Mouse (Mus musculus): Measurements from ENCODE around the gene Serhl. TPM values are rescaled to one million over a fixed set of nuclear protein-coding genes. Genes with fewer than 3 reads are reported as not detected.
A peak's percentile ranks its signal among the peaks of the same experiment; 100 is the strongest.
"Not testable (repeated sequence)": the region's sequence is repeated elsewhere in the genome, so short reads cannot be mapped to it uniquely, and the experiment has no call there.

The Serhl gene
- polyA plus RNA-seq, 1 experiment from 2014 or later: 44.3 TPM

DNA sequence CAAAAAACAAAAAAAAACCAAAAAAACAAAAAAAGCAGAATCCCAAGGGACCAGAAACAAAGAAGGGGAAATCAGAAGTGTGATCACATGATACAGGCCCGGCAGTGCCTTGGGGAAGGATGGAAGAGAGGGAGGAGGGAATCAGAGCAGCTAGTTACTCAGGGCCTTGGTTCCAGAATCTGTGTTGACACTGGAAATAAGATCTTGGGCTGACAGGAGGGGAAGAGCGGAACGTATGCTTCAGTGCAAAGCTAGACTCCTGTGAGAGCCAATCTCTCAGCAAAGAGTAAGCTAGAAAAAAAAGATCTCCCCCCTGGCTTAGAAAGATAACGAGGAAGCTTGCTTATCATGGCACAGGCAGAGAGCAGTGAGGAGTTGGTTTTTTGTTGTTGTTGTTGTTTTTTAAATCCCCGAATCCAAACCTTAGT lies 30.1 kb upstream of the Serhl start:
- no peaks in the 10 kb centered on the region for H3K9me3 ChIP-seq (replicated peaks)
- H3K27ac ChIP-seq: peak overlapping the region; percentile 60
- no peak overlapping the region for H3K4me3 ChIP-seq
- ATAC-seq (ENCODE audit: low FRiP score): no peak
- 0 out of 2 replicates have a peak, but pooled peaks cover 3% of the 10 kb centered on the region for H3K27me3 ChIP-seq
- H3K4me2 ChIP-seq (replicated peaks): no peak overlapping the region
- H3K36me3 ChIP-seq: no peaks in the 10 kb centered on the region
- peaks cover 43% of the 10 kb centered on the region for H3K4me1 ChIP-seq
- no peak overlapping the region; the same call in 1 of the 2 replicates for H3K9ac ChIP-seq
- 31% methylated on average over 5 of the region's 5 CpGs for WGBS

DNA sequence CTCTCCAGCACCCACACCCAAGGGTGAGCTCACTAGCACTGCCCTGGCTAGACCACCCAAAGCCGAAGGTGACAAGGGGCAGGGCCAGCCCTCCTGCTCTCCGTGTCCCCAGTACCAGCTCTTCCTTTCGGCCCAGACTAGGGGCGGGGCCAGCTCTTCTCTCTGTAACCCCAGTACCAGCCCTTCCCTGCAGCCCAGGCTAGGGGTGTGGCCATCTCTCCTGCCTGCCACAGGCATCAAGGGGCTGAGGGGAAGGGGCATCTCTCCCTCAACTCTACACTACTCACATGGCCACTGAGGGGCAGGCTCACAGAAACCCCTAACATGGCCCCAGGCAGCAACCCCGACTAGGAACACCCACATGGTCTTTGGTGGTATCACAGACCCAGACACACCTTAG lies 27.6 kb upstream of the Serhl start:
- Histone ChIP-seq H3K27me3 (0 out of 2 replicates have a peak, but pooled peaks cover 3% of the 10 kb centered on the region), H3K9me3 (replicated peaks) (no peaks in the 10 kb centered on the region), H3K4me2 (replicated peaks) (no peak overlapping the region), H3K36me3 (no peaks in the 10 kb centered on the region), H3K27ac (no peak overlapping the region), H3K4me3 (no peak overlapping the region), H3K9ac (no peak overlapping the region), H3K4me1 (peaks cover 31% of the 10 kb centered on the region)
- WGBS: 13% methylated on average over 5 of the region's 5 CpGs
- peak; percentile 52; the same call in 1 of the 2 replicates for ATAC-seq (ENCODE audit: low FRiP score)

DNA sequence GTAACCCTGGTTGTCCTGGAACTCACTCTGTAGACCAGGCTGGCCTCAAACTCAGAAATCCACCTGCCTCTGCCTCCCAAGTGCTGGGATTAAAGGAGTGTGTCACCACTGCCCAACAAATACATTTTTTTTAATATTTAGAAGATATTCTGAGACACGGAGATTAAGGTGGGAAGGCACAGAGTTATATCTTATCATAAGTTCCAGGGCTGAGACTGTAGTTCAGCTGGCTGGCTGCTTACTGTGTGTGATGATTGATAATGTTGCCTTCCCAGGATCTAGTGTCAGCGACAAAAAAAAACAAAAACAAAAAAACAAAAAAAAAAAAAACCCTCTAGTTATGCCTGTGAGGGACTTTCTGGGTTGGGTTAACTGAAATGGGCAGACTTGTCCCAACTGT lies 26.7 kb upstream of the Serhl start:
- H3K4me1 ChIP-seq: peaks cover 22% of the 10 kb centered on the region
- not testable (repeated sequence) for H3K9me3 ChIP-seq (replicated peaks); H3K9ac ChIP-seq; H3K27me3 ChIP-seq; ATAC-seq (ENCODE audit: low FRiP score); H3K36me3 ChIP-seq; H3K27ac ChIP-seq; H3K4me2 ChIP-seq (replicated peaks); H3K4me3 ChIP-seq
- 84% methylated on average over 2 of the region's 2 CpGs for WGBS

DNA sequence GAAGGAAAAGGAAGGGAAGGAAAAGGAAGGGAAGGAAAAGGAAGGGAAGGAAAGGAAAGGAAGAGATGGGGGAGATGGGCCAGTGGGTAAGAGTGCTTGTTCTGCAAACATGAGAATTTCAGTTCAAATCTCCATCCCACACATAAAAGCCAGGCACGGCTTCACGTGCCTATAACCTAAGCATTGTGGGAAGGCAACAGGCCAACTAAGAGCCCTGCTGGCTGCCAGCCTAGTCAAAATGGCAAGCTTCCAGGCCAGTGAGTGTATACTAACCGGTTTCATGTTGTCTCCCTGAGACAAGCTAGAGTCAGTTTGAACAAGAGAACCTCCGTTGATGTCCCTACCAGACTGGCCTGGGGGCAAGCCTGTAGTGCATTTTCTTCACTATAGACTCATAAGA lies 23.8 kb upstream of the Serhl start:
- Histone ChIP-seq H3K4me3 (no peak overlapping the region), H3K27ac (no peak overlapping the region), H3K4me1 (peaks cover 6% of the 10 kb centered on the region), H3K4me2 (replicated peaks) (no peak overlapping the region), H3K36me3 (no peaks in the 10 kb centered on the region), H3K9ac (no peak overlapping the region), H3K9me3 (replicated peaks) (no peaks in the 10 kb centered on the region), H3K27me3 (no peaks in the 10 kb centered on the region)
- ATAC-seq (ENCODE audit: low FRiP score): no peak
- 87% methylated on average over 4 of the region's 4 CpGs for WGBS

DNA sequence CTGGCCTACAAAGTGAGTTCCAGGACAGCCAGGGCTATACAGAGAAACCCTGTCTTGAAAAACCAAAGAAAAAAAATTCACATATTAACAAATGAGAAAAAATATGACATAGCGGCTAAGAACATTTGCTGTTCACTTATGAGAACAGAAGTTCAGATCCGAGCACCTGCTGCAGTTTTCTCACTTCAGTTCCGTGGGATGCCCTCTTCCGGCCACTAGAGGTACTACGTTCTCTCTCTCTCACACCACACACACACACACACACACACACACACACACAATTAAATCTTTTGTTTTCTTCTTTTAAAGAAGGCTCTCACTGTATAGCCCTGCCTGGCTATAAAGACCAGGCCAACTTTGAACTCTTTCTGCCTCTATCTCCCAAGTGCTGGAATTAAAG lies 21.0 kb upstream of the Serhl start:
- no peak overlapping the region for H3K4me3 ChIP-seq
- ATAC-seq (ENCODE audit: low FRiP score): no peak
- H3K27ac ChIP-seq: no peak overlapping the region
- no peaks in the 10 kb centered on the region for H3K27me3 ChIP-seq
- H3K4me1 ChIP-seq: no peaks in the 10 kb centered on the region
- no peaks in the 10 kb centered on the region for H3K9me3 ChIP-seq (replicated peaks)
- 95% methylated on average over 5 of the region's 5 CpGs for WGBS
- no peaks in the 10 kb centered on the region for H3K36me3 ChIP-seq
- no peak overlapping the region for H3K4me2 ChIP-seq (replicated peaks)
- H3K9ac ChIP-seq: no peak overlapping the region

DNA sequence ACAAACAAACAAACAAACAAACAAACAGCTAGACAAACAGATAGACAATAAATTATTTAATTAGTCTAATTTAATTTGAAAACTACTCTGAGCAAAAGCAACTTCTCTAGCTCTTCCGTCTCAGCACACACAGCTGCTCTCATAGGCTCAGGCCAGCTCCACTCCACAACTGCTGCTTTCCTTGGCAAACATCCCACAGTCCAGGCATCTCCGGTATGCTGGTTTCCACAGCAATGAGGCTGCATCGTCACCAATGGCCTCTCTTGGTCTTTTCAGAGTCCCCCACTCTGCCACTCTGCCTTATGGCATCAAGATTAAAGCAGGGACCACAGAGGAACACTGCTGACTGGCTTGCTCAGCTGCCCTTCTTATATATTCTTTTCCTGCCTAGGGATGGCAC lies 18.4 kb upstream of the Serhl start:
- no peak overlapping the region for H3K9ac ChIP-seq
- H3K4me2 ChIP-seq (replicated peaks): no peak overlapping the region
- no peaks in the 10 kb centered on the region for H3K36me3 ChIP-seq
- H3K27ac ChIP-seq: no peak overlapping the region
- ATAC-seq (ENCODE audit: low FRiP score): no peak
- H3K9me3 ChIP-seq (replicated peaks): no peaks in the 10 kb centered on the region
- WGBS: 51% methylated on average over 3 of the region's 3 CpGs
- no peaks in the 10 kb centered on the region for H3K4me1 ChIP-seq
- no peak overlapping the region for H3K4me3 ChIP-seq
- H3K27me3 ChIP-seq: no peaks in the 10 kb centered on the region

DNA sequence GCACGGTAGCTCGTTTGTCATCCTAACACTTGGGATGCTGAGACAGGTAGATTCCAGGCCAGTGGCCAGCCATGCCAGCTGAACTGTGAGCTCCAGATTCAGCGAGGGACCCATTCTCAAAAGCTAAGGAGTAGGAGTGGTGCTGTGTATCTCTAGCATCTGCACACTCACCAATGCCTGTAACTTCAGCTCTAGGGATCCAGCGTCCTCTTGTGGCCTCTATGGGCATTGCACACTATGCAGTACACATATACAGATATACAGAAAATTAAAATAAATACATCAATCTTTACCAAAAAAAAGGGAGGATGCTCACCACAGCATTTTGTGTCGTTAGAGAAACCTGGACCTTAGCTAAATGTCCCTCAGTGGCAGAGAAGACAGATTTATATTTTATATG lies 17.6 kb upstream of the Serhl start:
- Histone ChIP-seq H3K36me3 (no peaks in the 10 kb centered on the region), H3K4me3 (no peak overlapping the region), H3K27ac (no peak overlapping the region), H3K4me1 (no peaks in the 10 kb centered on the region), H3K9me3 (replicated peaks) (no peaks in the 10 kb centered on the region), H3K4me2 (replicated peaks) (no peak overlapping the region), H3K27me3 (no peaks in the 10 kb centered on the region), H3K9ac (no peak overlapping the region)
- WGBS: 82% methylated on average over 5 of the region's 5 CpGs
- no peak for ATAC-seq (ENCODE audit: low FRiP score)

DNA sequence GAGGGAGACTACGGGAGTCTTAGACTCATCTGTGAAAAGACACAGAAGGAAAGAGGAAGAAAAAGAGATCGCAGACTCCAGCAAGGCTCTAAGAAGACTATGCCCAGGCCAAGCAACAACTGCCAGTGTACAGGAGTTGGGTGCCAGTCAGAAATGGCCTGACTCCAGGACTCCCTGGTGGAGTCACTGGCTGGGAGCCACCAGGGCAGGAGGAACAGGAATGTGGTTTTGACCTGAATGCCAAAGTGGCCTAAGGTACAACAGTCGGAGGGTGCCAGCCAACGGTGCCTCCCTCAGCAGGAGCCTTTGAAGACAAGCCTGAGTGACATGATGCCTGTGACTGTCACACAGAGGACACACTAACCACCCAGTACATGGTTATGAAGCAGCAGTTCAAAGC lies 15.1 kb upstream of the Serhl start:
- Histone ChIP-seq H3K36me3 (no peaks in the 10 kb centered on the region), H3K27me3 (no peaks in the 10 kb centered on the region), H3K9ac (no peak overlapping the region), H3K27ac (no peak overlapping the region), H3K4me3 (no peak overlapping the region), H3K4me1 (no peaks in the 10 kb centered on the region), H3K4me2 (replicated peaks) (no peak overlapping the region), H3K9me3 (replicated peaks) (no peaks in the 10 kb centered on the region)
- ATAC-seq (ENCODE audit: low FRiP score): no peak
- WGBS: 80% methylated on average over 4 of the region's 4 CpGs

DNA sequence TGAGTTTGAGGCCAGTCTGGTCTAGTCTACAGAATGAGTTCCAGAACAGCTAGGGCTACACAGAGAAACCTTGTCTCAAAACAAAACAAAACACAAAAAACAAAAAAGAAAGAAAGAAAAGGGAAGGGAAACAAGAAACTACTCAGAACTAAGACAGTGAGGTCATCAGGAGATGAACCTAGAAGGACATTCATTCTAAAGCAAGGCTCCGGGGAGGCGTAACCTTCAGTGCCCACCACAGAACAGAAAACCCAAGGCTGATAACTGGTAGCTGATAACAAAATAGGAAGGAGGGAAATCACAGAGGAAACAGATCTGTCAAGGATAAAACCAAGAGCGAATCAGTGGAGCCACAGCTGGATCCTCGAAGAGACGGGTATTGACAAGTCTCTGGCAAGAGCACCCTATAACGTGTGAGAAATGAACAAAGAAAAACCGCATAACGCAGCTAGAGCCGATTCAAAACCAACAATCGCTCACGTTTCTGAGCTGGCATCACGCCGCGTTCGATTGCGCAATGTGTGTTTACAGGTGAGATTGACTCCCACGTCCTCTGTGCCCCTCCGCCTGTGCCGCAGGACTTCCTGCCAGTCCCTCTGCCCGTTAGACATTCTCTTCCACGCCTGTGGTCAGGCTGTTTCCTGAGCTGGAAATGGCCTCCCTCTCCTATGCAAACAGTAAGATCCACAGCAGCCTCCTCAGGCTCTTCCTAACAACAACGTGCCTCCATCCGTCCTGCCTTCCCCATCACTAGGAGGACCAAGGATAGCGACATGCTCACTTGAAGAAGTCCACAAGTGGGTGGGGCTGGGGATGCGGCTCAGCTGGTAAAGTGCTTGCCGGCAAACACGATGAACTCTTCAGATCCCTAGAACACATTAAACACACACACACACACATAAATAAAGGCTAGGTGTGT lies 13.4 kb upstream of the Serhl start:
- no peaks in the 10 kb centered on the region for H3K27me3 ChIP-seq
- WGBS: 63% methylated on average over 27 of the region's 27 CpGs

DNA sequence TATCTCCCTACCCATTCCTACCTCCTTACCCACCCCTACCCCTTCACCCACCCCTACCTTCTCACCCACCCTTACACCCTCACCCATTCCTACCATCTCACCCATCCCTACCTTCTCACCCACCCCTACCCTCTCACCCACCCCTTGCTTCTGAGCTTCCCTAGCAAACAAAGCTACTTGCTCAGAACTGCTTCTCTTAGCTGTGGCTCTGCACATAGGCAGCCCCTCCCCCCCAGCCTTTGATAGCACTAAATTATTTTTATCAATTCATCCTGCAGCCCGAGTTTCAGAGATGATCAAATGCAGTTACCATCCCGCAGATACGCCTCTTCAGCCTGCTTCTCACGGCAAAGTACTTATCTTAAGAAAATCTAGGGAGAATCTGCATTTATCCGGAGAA lies 5.8 kb upstream of the Serhl start:
- peaks cover 23% of the 10 kb centered on the region for H3K4me1 ChIP-seq
- peaks cover 12% of the 10 kb centered on the region for H3K27me3 ChIP-seq
- H3K9ac ChIP-seq: no peak overlapping the region; the same call in 1 of the 2 replicates
- no peaks in the 10 kb centered on the region for H3K9me3 ChIP-seq (replicated peaks)
- H3K36me3 ChIP-seq: no peaks in the 10 kb centered on the region
- ATAC-seq (ENCODE audit: low FRiP score): 0 out of 2 replicates have a peak, but pooled peaks have one; percentile 26
- H3K4me2 ChIP-seq (replicated peaks): peak overlapping the region; percentile 21
- WGBS: 67% methylated on average over 5 of the region's 5 CpGs
- H3K4me3 ChIP-seq: no peak overlapping the region
- peak overlapping the region; percentile 55 for H3K27ac ChIP-seq

More for the DNA sequence above, 13.4 kb upstream of the Serhl start:
- H3K36me3 ChIP-seq: no peaks in the 10 kb centered on the region
- no peaks in the 10 kb centered on the region for H3K4me1 ChIP-seq
- ATAC-seq (ENCODE audit: low FRiP score): no peak
- no peak overlapping the region for H3K4me3 ChIP-seq
- no peak overlapping the region for H3K9ac ChIP-seq
- no peak overlapping the region for H3K4me2 ChIP-seq (replicated peaks)
- no peaks in the 10 kb centered on the region for H3K9me3 ChIP-seq (replicated peaks)
- no peak overlapping the region for H3K27ac ChIP-seq

DNA sequence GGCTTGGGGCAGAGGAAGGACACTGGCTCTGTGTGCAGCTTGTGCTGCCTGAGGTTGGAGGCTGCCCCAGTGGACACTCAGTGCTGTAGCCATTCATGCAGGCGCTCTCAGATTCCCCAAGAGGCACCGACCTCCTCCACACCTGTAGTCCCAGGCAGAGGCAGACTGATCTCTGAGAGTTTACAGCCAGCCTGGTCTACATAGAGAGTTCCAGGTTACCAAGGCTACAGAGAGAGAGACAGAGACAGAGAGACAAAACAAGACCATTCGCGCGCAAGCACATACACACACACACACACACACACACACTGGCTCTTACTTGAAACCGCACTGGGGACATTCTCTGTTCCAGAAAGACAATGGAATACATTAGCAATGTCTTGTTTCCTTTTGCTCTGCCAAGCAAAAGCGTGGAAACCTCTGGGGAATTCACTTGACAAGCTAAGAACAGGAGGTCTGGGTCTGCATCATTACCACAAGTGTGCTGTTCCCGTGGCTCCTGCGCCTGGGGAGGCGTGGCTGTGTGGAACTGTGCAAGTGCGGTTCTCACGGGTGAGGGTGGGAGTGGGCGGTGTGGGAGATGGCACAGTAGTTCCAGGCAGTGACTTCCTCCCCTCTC lies 5.2 kb upstream of the Serhl start:
- Histone ChIP-seq H3K4me2 (replicated peaks) (peak overlapping the region; percentile 21), H3K9ac (no peak overlapping the region; the same call in 1 of the 2 replicates), H3K27me3 (peaks cover 18% of the 10 kb centered on the region), H3K9me3 (replicated peaks) (no peaks in the 10 kb centered on the region), H3K4me1 (peaks cover 29% of the 10 kb centered on the region), H3K27ac (peak overlapping the region; percentile 55), H3K4me3 (no peak overlapping the region), H3K36me3 (no peaks in the 10 kb centered on the region)
- ATAC-seq (ENCODE audit: low FRiP score): peak; percentile 80
- 41% methylated on average over 13 of the region's 13 CpGs for WGBS

DNA sequence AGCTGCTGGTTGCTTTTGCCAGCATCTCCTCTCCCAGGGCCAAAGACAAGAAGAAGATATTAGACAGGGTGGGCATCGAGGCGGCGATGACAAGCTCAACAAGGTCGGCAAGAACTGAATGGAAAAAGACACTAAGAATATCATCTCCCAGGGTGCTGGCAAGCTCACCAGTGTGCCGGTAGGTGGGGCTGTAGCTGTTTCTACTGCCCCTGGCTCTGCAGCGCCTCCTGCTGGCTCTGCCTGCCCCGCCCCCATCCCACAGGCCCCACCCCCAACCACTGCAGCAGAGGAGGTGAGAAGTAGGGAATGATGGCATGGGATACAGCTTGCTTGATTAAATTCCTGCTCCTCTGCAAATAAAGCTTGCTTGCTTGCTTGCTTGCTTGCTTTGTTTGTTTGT lies 3.4 kb upstream of the Serhl start:
- no peak for ATAC-seq (ENCODE audit: low FRiP score)
- Histone ChIP-seq H3K4me2 (replicated peaks) (no peak overlapping the region), H3K9ac (no peak overlapping the region), H3K4me1 (peaks cover 31% of the 10 kb centered on the region), H3K27me3 (peaks cover 31% of the 10 kb centered on the region), H3K4me3 (no peak overlapping the region), H3K27ac (no peak overlapping the region), H3K9me3 (replicated peaks) (no peaks in the 10 kb centered on the region), H3K36me3 (no peaks in the 10 kb centered on the region)
- WGBS: 37% methylated on average over 7 of the region's 7 CpGs

All from hindbrain, embryonic 12.5 days (tissue).